Mouse (Mus musculus) bone marrow macrophage, adult 2 months (primary cell): ENCODE measurements around the gene Filip1. TPM values are rescaled to one million over a fixed set of nuclear protein-coding genes. Genes with fewer than 3 reads are reported as not detected.

Source experiments
- H3K27ac ChIP-seq: 2 replicates; pipeline ENCODE4 v1.5.1; 2012; ENCODE audit warnings: low read depth, low read length; ENCODE audit not compliant: insufficient read depth
- H3K4me1 ChIP-seq: 2 replicates; pipeline ENCODE4 v1.6.1; 2012; ENCODE audit warnings: low read length; ENCODE audit not compliant: control insufficient read depth, insufficient read depth
- H3K4me3 ChIP-seq: 2 replicates; pipeline ENCODE4 v1.5.1; 2012; ENCODE audit warnings: mild to moderate bottlenecking, low read length, moderate library complexity; ENCODE audit not compliant: insufficient read depth
- CTCF ChIP-seq: IDR thresholded peaks from 2 replicates; pipeline ENCODE4 v1.5.1; 2012; ENCODE audit warnings: low read depth, mild to moderate bottlenecking, low read length, moderate library complexity
- POLR2A ChIP-seq: IDR thresholded peaks from 2 replicates; pipeline ENCODE4 v1.6.1; 2012; ENCODE audit warnings: mild to moderate bottlenecking, low read depth, low read length, borderline replicate concordance
- polyA plus RNA-seq: library from polyadenylated mRNA; stranded (reverse); fragments of >200 nt; gene quantifications from 2 replicates; pipeline ENCODE4 v1.2.4, GENCODE M21; 2012; ENCODE audit not compliant: missing spikeins, insufficient read depth, insufficient read length

The Filip1 gene
- polyA plus RNA-seq, 1 experiment, result not detected

DNA sequence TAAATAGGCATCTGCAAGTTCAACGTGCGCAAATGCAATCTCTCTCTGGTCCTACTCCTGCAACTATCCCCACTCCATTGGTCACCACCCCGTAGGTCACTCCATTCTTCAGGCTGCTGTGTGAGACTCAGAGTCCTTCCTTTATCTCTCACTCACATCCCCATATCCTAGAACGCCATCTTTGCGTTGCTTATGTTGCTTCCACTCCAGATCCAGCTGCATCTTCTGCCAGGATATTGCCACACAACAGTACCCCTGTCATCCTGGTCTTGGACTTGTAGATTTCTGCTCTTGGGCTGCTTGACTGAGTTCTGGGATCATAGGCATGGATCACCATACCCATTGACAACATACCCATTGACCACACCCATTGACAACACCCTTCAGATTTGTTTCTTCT is 62.0 kb downstream of the Filip1 start:
- peaks cover 12% of the 10 kb centered on the region for H3K4me1 ChIP-seq
- no peak for TF ChIP-seq CTCF
- TF ChIP-seq POLR2A, result no peak
- no peak overlapping the region for H3K4me3 ChIP-seq
- no peak overlapping the region for H3K27ac ChIP-seq

DNA sequence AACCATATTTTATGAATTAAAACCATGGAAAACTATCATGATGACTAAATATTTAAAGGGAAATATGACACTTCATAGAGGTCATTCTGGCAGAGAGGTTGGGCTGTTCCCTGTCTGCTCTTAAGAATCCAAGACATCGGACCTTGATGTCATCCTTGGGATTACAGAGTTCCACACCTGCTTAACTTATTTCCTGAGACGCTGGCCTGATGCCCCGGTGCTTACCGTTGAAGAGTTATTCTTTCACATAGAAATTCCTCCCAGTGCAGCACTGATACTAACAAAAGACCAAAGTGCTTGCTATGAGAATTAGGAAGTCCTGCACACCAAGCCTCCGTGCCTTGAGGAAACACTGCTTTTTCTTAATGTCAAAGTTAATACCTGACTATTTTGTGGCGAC is 62.6 kb downstream of the Filip1 start:
- peaks cover 12% of the 10 kb centered on the region for H3K4me1 ChIP-seq
- no peak overlapping the region for H3K27ac ChIP-seq
- no peak for TF ChIP-seq CTCF
- H3K4me3 ChIP-seq, result no peak overlapping the region

DNA sequence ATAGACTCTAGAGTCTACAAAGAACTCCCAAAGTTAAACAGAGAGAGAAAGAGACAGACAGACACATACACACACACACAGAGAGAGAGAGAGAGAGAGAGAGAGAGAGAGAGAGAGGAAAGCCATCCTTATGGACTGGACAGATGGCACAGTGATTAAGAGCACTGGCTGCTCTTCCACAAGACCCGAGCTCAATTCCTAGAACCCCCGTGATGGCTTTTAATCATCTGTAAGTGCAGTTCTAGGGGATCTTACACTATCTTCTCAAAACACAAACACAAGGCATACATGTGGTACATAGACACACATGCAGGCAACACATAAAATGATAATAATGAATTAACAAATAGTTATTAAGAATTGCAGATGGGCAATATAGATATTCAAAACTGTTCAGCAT is 64.3 kb downstream of the Filip1 start:
- no peak overlapping the region for H3K4me3 ChIP-seq
- no peak for TF ChIP-seq POLR2A
- no peak for TF ChIP-seq CTCF
- H3K27ac ChIP-seq, result no peak overlapping the region

DNA sequence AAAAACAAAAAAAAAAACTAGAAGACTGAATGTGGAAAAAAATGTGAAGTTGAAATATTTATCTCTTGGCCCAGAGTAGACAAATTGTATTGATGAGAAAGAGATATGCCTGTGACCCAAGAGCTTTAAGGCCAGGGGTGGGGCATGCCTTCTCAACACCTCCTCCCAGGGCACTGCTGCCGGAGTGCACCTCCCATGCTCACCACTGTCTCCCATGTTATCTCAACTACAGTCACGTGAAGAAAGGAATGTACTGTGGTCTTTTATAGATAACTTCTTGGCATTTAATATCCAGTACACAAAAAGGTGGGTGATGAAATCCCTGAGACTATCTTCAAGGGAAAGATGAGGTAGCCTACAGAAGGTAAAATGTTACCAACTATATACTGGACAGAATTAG is 64.7 kb downstream of the Filip1 start:
- peaks cover 12% of the 10 kb centered on the region for H3K4me1 ChIP-seq
- no peak overlapping the region for H3K4me3 ChIP-seq
- TF ChIP-seq CTCF (no peak), POLR2A (no peak)

More for the DNA sequence above, 64.3 kb downstream of the Filip1 start:
- H3K4me1 ChIP-seq, result peaks cover 12% of the 10 kb centered on the region

DNA sequence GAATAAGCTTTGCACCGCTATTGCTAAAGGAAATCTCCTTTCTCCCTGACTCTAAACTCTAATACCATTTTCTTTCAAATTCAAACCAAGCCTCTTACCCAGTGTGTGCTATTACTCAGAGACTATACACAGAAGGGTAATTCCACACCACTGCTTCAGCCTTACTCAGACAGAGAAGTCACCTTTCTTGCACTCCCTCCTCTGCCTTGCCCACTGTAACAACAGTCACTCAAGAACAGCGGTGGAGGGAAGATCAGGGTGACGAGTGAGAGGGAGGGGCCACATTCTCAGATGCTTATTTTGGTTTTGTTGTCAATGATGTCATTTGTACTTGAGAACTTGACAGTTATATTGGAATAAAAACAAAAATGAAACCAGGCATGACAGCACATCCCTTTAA is 65.2 kb downstream of the Filip1 start:
- H3K4me3 ChIP-seq, result no peak overlapping the region
- peaks cover 11% of the 10 kb centered on the region for H3K4me1 ChIP-seq
- H3K27ac ChIP-seq, result no peak overlapping the region
- TF ChIP-seq CTCF (no peak), POLR2A (no peak)

More for the DNA sequence above, 64.7 kb downstream of the Filip1 start:
- no peak overlapping the region for H3K27ac ChIP-seq

DNA sequence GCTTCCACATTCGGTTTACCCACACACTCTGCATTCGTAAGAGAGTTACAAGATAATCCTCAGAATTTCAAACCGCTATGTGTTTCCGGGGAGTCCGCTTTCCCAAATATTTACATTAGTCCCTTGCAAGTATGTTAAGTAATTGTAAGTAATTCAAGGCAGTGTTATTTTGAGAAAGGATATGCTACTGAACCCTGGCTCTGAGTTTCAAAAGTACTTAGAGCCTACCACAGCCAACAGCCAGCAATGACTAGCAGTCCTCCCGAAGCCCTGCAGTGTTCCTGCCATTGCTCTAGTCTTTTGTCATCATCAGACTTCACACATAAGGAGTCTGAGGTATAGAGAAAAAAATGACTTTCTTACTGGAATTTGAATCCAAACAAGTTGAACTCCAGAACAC is 67.8 kb downstream of the Filip1 start:
- no peak for TF ChIP-seq POLR2A
- TF ChIP-seq CTCF, result no peak
- H3K4me3 ChIP-seq, result no peak overlapping the region
- no peaks in the 10 kb centered on the region for H3K4me1 ChIP-seq
- no peak overlapping the region for H3K27ac ChIP-seq

DNA sequence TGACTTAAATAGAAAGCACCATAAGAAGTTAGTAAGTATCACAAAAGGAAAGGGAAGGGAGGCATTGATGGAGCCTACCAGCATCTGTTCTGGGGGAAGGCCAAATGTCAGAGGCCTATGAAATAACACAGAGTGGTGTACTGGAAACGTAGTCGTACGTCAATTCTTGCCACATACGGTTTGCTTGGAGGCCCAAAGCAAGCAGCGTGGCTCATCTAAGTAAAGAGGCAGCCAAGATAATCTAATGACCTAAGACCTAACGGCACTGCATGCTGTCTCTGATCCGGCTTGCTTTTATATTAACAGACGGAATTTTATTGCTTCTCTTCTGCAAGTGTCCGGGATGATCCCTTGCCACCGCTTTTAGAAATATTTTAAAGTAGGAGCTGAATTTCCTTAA is 68.7 kb downstream of the Filip1 start:
- TF ChIP-seq CTCF (no peak), POLR2A (no peak)
- no peak overlapping the region for H3K4me3 ChIP-seq
- no peaks in the 10 kb centered on the region for H3K4me1 ChIP-seq
- H3K27ac ChIP-seq, result no peak overlapping the region

DNA sequence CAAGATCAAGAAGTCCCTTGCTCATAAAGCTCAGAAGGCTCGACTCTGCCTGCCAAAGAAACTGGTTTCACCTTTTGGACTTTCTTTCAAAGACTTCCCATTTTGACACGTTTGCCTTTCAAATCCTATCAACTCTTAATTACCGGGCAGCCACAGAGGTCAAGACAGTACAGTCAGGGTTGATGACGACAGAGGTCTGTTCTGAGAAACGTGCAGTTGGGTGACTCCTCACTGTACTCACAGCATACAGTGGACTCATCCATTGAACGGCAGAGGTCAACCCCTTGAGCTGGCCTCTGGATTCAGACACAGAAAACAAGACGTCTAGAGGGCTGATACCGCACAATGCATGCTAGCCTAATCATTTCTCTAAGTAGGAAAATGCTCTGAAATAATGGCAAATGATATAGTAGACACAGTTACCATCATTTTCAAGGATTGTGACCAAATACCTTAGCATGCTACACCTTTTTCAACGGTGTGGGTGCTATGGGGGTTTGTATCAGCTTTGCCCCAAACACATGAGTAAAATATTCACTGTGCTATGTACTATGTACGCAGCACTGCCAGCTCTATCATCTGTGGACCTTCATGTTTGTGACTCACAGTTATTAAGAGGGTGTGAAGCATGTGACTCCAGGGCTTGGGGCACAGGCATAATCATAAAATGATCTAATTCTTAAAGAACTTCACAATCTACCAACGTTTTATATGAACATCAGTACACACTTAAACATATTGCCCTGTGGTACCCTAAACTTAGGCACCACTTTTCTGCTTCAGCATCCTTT is 74.0 kb downstream of the Filip1 start:
- TF ChIP-seq POLR2A (no peak), CTCF (no peak)

DNA sequence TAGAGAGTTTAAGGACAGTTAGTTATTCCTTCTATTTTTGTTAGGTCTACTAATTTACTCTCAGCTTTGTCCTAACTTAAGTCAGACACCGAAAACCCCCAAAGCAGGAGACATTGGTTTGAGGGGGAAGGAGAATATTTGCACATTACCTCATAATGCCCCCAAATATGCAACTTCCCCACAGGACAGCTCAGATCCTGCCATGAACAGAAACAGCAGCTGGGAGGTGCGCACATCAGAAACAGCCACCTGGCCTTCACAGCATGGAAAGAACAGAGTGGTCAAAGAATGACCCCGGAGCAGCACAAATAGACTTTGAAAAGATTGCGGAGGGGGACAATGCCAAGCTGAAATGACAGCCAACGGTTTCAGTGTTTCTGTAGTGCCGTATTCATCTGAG is 75.1 kb downstream of the Filip1 start:
- Histone ChIP-seq H3K4me3 (no peak overlapping the region), H3K27ac (no peak overlapping the region), H3K4me1 (no peaks in the 10 kb centered on the region)
- no peak for TF ChIP-seq CTCF
- TF ChIP-seq POLR2A, result no peak

More for the DNA sequence above, 74.0 kb downstream of the Filip1 start:
- H3K4me1 ChIP-seq, result no peaks in the 10 kb centered on the region
- no peak overlapping the region for H3K4me3 ChIP-seq
- H3K27ac ChIP-seq, result no peak overlapping the region

DNA sequence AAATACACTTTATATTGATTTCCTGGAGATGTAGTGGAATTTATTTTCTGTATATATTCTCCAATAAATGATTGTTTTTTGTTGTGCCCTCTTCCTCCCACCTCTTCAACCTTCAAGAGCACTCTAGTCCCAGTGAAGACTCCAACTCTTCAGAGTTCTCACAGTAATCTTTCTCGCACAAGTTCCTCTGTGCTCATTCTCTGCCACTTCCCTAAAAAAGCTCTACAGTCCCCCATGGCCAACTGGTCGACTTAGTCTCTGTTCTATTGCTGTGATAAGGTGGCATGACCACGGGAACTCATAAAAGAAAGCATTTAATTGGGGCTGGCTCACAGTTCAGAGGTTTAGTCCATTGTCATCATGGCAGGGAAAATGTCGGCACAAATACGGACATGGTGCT is 80.1 kb downstream of the Filip1 start:
- TF ChIP-seq CTCF (no peak), POLR2A (no peak)
- Histone ChIP-seq H3K4me1 (no peaks in the 10 kb centered on the region), H3K4me3 (no peak overlapping the region), H3K27ac (no peak overlapping the region)

DNA sequence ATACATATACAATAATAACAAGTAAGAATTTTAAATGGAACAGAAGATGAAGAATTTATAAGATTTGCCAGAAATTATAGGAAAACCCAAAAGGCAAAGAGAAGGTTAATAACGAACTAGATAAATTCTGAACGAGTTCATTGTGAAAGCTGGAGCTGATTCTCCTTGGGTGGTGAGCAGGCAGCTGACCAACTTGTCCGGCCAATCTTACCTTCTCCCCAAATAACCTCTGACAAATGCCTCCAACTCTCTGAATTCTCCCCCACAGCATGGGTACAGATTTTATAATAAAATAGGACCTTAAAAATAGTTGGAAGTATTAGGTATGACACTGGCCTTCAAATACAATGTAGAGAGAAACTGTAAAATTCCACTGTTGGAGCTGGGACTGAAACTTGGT is 84.6 kb downstream of the Filip1 start:
- no peak overlapping the region for H3K4me3 ChIP-seq
- no peak overlapping the region for H3K27ac ChIP-seq
- H3K4me1 ChIP-seq, result no peaks in the 10 kb centered on the region
- TF ChIP-seq POLR2A (no peak), CTCF (no peak)
